Mouse (Mus musculus) kidney, adult 2 months (tissue): Measurements from ENCODE around the gene Ppfia4.

ENCODE experiments used
- CTCF ChIP-seq: fragments of 200-500 bp; conservative IDR thresholded peaks from 2 replicates; pipeline ENCODE4 v1.5.1; 2011; ENCODE audit warnings: low read depth, mild to moderate bottlenecking, control low read depth, low read length, moderate library complexity, mixed read lengths; ENCODE audit not compliant: insufficient read depth, insufficient read length
- POLR2A ChIP-seq: fragments of 200-500 bp; IDR thresholded peaks from one replicate; pipeline ENCODE4 v1.6.1; 2011; ENCODE audit warnings: low read depth, low read length, control low read depth

DNA sequence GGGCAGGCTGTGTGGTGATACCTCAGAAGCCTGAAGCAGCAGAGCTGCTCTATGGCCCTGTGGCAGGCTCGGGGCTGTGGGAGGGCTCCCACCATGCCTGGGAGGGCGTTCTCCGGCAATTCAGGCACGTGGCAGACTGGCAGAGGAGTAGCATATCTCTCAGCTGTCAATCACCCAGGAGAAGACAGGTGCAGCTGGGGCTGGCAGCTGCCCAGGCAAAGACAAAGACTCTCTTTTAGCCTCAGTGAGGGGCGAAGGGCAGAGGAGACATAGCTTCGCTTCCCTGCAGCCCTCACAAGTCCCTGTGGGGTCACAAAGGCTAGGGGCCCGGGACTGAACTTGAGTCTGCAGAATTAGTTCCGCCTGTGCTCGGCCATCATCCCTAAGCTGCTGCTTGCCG, 25.3 kb downstream of the Ppfia4 start:
- TF ChIP-seq CTCF (no peak), POLR2A (no peak)
